Mouse (Mus musculus) kidney, adult 18-20 months (tissue): ENCODE measurements around the gene Dnajb13.

ENCODE experiments used
- DNase-seq: peaks from one replicate; pipeline ENCODE4 v3.0.0; 2021

Gene Dnajb13

DNA sequence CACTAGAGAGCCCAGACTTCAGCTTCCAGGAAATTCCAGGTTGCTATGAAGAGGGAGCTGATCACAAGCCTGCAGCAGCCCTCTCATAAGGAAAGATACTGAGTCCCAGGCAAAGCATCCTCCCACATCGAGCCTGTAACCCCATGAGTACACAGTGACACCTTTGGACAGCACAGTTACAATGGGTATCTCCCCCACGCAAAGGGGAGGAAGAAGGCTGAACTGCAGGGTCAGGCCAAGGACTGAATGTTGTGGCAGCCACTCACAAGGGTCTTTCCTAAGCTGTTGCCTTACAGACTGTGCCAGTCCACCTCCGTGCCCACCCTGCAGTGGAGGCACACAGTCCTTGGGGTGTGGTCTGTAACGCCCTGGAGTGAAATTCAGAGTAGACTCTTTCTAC lies 8.3 kb downstream of the Dnajb13 start:
- no peak for DNase-seq

- no peak for DNase-seq
These were observed 9.8 kb downstream of the Dnajb13 start for GRCm38 (mm10) chr7:100504740-100505487.

GRCm38 (mm10) chr7:100503076-100503475 lies 11.7 kb downstream of the Dnajb13 start:
- no peak for DNase-seq

DNA sequence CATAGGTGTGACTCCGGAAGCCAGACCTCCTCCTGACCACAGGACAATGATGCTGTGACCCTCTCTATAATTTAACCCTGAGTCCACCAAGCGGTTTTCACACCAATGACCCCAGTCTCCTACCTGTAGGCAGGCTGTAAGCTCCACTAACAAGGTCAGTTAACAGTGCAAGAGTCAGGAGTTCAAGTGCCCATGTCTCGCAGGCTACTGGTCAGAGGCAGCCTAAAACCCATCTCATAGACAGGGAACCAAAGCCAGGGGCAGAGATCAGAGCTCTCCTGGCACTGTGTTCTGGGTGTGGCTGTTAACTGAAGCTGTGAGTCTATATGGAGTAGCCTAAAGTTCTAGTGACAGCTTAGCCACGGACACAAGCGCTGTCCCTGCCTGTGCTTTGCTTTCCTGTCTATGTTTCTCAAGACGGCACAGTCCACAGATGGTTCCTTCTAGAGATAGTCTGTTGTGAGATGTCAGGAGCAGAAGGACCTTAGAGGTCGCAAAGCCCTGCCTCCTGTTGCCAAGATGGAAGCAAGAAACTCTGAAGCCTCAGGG lies 12.3 kb downstream of the Dnajb13 start:
- DNase-seq, result no peak

DNA sequence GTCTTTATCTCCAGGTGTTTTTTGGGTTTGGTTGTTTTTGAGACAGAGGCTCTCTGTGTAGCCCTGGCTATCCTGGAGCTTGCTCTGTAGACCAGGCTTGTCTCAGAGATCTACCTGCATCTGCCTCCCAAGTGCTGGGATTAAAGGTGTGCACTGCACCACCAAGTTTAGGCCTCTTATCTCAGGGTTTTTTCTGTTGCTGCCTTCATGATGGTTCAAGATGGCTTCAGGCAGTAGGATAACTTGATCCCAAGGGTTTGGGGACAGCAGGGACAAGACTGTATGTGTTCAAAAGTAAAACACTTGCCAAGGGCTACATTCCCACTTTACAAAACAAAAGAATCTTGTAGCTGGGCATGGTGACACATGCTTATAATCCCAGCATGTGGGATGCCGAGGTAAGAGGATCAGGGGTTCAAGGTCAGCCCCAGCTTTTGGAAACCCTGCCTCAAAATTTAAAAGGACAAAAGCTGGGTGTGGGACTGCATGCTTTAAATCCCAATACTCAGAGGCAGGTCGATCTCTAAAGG lies 12.9 kb downstream of the Dnajb13 start:
- no peak for DNase-seq

- no peak for DNase-seq
These were observed 13.5 kb downstream of the Dnajb13 start for GRCm38 (mm10) chr7:100501027-100501843.

- no peak for DNase-seq
These were observed 14.3 kb downstream of the Dnajb13 start for GRCm38 (mm10) chr7:100500276-100500977.

DNA sequence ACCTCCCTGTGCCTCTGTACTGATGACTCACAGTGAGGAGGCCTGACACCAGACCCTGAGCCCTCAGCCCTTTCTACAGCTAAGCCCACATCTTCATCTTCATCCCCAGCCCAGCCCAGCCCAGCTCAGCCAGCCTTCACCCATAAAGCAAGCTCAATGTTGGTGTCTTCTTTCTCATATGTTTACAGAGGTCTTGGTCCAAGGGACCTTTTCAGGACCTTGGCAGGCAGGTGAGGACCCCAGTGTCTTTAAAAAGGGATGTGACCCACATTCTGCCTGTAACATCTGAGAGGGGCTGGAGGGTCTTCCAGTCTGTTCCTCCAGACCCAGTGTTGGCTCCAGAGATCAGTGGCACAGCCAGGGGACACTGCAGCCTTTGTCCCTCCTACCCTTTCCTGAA lies 15.3 kb downstream of the Dnajb13 start:
- DNase-seq, result no peak

DNA sequence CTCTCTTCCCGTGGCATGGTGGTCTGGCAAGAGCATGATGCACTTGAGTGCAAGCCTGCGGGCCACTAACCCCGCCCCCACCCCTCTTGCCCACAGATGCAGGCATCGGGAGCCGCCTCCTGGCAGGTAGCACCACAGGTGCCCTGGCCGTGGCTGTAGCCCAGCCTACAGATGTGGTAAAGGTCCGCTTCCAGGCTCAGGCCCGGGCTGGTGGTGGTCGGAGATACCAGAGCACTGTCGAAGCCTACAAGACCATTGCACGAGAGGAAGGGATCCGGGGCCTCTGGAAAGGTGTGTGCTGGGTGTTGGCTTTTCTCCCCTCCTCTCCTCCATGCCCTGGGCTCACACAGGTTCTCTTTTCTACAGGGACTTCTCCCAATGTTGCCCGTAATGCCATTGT lies 16.8 kb downstream of the Dnajb13 start:
- DNase-seq, result no peak

GRCm38 (mm10) chr7:100497402-100497801 lies 17.4 kb downstream of the Dnajb13 start:
- no peak for DNase-seq

- no peak for DNase-seq
These were observed 18.0 kb downstream of the Dnajb13 start for GRCm38 (mm10) chr7:100496791-100497190.

- DNase-seq, result no peak
These were observed 18.4 kb downstream of the Dnajb13 start for GRCm38 (mm10) chr7:100496371-100496770.

- peak; percentile 52 for DNase-seq
These were observed 19.0 kb downstream of the Dnajb13 start for GRCm38 (mm10) chr7:100495581-100496251.

- DNase-seq, result no peak
These were observed 19.7 kb downstream of the Dnajb13 start for GRCm38 (mm10) chr7:100495042-100495441.

GRCm38 (mm10) chr7:100494415-100494831 lies 20.3 kb downstream of the Dnajb13 start:
- no peak for DNase-seq

DNA sequence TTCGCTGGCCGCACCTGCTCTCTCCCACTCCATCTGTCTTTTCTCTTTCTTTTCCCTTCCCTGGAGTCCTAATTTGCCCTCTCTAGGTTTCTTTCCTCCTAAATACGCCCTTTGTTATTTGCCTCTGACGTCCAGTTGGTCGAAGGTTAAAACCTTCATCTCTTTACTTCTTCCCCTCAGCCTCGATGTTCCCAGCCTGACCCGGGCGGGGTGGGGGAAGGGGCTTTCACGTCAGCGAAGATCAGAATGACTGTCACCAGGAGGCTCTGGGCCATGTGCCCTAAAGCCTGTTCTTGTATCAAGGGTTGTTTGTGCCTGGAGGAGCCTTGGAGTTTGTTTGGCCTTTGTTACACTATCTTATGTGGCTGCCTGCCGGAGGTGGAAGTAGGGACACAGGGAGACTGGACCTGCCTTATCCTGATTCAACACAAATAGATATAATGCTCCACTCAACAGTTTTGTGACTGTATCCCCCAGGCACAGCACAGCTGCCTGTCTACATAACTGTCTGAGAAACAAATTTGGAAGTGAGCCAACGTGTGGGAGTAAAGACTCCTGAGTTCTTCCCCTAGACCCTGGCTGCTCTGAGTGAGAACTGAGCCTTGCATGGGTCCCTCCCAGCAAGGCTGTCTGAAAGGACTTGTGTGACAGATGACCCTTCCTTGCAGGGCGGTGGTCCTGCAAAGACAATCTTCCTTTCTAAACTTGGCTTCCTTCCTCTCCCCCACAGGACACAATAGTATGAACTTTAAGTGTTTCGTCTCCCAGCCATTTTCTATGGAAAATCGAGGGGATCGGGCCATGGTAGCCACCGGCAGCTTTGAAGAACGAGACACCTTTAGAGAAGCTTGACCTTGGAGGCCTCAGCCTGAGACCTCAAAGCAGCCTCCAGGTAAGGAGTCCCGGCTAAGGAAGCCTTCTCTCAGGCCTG lies 21.0 kb downstream of the Dnajb13 start:
- peak; percentile 46 for DNase-seq

DNA sequence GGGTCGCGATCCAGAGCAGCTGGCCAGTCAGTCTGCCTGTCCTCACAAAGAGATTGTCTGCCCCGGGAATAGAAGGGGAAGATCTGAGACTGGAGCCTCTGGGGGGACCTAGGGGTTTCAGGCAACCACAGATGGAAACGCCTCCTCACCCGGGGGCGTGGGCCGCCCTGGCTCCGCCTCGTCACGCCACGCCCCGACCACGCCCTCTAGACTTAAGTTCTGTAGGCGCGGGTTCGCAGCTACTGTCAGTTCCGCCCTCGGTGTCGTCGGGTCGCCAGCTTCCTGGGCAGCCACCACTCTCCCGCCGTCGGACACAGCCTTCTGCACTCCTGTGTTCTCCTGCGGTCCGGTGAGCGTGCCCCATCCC lies 21.7 kb downstream of the Dnajb13 start, which contains the start of gene Ucp2:
Ucp2 (plus strand) TSS at position 221 of the 367 bp plus-strand sequence.
- DNase-seq, result peak; percentile 88

GRCm38 (mm10) chr7:100492391-100493116 lies 22.2 kb downstream of the Dnajb13 start:
- DNase-seq, result no peak

DNA sequence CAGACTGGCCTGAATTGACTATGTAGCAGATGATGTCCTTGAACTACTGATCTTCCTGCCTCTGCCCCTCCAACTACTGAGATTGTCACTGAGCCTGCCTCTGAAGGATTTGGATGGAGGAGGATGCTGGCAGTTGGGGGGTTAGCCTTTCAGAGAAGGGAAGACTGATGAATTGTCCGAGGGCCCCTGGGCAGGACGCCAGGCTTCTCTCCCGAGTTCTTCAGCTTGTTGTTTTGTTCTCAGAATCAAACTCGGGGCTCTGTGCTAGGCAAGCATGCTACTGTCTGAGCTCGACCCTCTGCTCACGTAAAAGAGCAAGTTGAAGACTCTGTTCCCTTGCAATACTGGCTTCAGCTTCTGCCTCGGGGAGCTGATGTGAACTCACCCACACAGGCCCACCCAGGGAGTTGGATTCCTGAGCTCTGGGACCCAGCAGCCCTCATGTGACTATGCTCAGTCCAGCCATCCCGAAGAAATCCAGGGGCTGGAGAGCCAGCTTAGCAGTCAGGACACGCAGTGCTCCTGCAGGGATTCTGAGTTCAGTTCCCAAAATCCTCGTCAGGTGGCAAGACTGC lies 26.2 kb downstream of the Dnajb13 start:
- no peak for DNase-seq

DNA sequence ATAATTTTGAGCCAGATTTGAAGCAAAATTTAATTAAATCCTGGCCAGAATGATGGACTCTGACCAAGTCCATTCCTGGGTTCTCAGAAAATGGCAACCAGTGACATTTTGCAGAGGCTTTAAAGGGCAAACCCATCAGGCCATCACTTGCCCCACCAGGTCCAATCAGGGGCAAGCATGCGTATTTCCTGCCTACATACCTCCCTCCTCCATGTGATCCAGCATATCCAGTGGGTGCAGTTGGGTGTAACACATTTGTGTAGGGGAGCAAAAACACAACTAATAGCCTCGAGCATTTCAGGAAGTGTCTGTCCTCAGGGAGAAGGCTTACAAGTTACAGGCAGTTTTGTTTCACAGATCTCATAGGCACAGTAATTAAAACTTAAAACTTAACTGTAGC lies 27.5 kb downstream of the Dnajb13 start:
- no peak for DNase-seq
